Mouse (Mus musculus) embryonic facial prominence, embryonic 10.5 days (tissue): ENCODE results near the gene Fbln7. TPM values are rescaled to one million over a fixed set of nuclear protein-coding genes. Genes with fewer than 3 reads are reported as not detected.

Source experiments
- DNase-seq: peaks from one replicate; pipeline ENCODE4 v3.0.0-alpha.2; 2017; ENCODE audit warnings: low spot score
- H3K27ac ChIP-seq: fragments of 300-500 bp; sonication (generic); replicated peaks from 2 replicates; pipeline ENCODE4 v1.5.1; 2016; ENCODE audit warnings: mild to moderate bottlenecking
- H3K27me3 ChIP-seq: fragments of 300-500 bp; sonication (generic); replicated peaks from 2 replicates; pipeline ENCODE4 v1.6.1; 2016; ENCODE audit warnings: low read depth, mild to moderate bottlenecking; ENCODE audit not compliant: poor library complexity, severe bottlenecking
- H3K36me3 ChIP-seq: fragments of 300-500 bp; sonication (generic); replicated peaks from 2 replicates; pipeline ENCODE4 v1.6.1; 2016; ENCODE audit warnings: mild to moderate bottlenecking, moderate library complexity
- H3K4me1 ChIP-seq: fragments of 300-500 bp; sonication (generic); 2 replicates; pipeline ENCODE4 v1.6.1; 2016
- H3K4me3 ChIP-seq: fragments of 300-500 bp; sonication (generic); 2 replicates; pipeline ENCODE4 v1.5.1; 2016; ENCODE audit warnings: mild to moderate bottlenecking, moderate library complexity
- H3K9me3 ChIP-seq: fragments of 300-500 bp; sonication (generic); 2 replicates; pipeline ENCODE4 v1.6.1; 2016; ENCODE audit warnings: mild to moderate bottlenecking
- WGBS: fragments of 180-500 bp; shearing (Covaris S2); methylation state at CpG from one replicate; pipeline ENCODE4 v1.1.7; 2016; 5-methylcytosine and 5-hydroxymethylcytosine counted together
- polyA plus RNA-seq: library from polyadenylated mRNA; unstranded; fragments of >200 nt; fragmentation: Nextera tagmentation; extraction: Ambion mirVana; gene quantifications from 2 replicates; pipeline ENCODE4 v1.2.1, GENCODE M21; 2016

The Fbln7 gene
- polyA plus RNA-seq, 1 experiment from 2014 or later: 1.8 TPM

GRCm38 (mm10) chr2:128837531-128837930, 25.2 kb upstream of the Fbln7 start:
- Histone ChIP-seq H3K9me3 (no peaks in the 10 kb centered on the region), H3K27me3 (no peaks in the 10 kb centered on the region), H3K36me3 (peaks cover 80% of the 10 kb centered on the region), H3K27ac (no peak overlapping the region), H3K4me3 (no peak overlapping the region), H3K4me1 (no peaks in the 10 kb centered on the region)
- WGBS: 90% methylated on average over 8 of the region's 8 CpGs
- DNase-seq: no peak

DNA sequence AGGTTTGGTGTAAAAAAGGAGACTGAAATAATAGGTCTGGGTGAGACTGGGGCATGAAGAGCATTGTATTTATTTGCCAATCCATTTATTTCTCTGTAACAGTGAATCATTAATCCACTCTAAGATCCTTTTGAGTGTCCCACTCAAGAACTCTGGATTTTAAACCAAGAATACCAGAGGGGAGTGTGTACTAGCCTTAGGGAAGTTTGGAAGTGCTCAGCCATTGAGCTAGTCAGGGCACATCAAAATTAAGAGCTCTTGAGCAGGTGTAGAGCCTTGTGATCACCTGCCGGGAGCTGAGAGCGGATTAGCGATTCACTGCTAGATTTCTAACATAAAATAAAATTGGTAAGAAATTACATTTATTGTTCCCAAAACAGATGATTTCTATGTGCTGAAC, 24.2 kb upstream of the Fbln7 start:
- no peaks in the 10 kb centered on the region for H3K4me1 ChIP-seq
- H3K27me3 ChIP-seq: no peaks in the 10 kb centered on the region
- DNase-seq: no peak
- H3K27ac ChIP-seq: no peak overlapping the region
- no peaks in the 10 kb centered on the region for H3K9me3 ChIP-seq
- H3K36me3 ChIP-seq: peaks cover 80% of the 10 kb centered on the region
- H3K4me3 ChIP-seq: no peak overlapping the region
- WGBS: 97% methylated on average over 3 of the region's 3 CpGs

DNA sequence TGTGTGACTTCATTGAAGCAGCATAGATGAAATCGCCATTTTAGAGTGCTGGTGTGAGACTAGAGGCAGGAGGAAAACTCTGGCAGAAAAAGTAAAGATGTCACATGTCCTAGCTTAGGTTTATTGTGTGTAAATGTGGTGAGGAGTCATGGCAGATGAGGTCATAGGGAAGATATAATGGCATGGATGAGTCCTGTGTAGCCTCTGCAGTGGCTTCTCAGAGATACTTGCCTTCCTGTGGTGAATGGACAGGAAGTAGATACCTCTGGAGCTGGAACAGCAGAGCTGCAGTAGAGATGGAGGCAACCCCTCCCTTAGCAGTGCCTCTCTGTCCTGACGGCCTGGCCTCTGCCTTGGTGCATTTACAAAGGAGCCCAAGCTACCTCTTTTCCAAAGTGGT, 23.3 kb upstream of the Fbln7 start:
- Histone ChIP-seq H3K9me3 (no peaks in the 10 kb centered on the region), H3K4me3 (no peak overlapping the region), H3K27me3 (no peaks in the 10 kb centered on the region), H3K36me3 (peaks cover 78% of the 10 kb centered on the region), H3K27ac (no peak overlapping the region), H3K4me1 (no peaks in the 10 kb centered on the region)
- no peak for DNase-seq
- WGBS: 83% methylated on average over 2 of the region's 2 CpGs

- Histone ChIP-seq H3K27me3 (no peaks in the 10 kb centered on the region), H3K4me1 (no peaks in the 10 kb centered on the region), H3K27ac (no peak overlapping the region), H3K9me3 (no peaks in the 10 kb centered on the region), H3K36me3 (peaks cover 77% of the 10 kb centered on the region), H3K4me3 (no peak overlapping the region)
- WGBS: 93% methylated on average over 8 of the region's 8 CpGs
- DNase-seq: no peak
Observed at GRCm38 (mm10) chr2:128842437-128842836, 20.3 kb upstream of the Fbln7 start.

GRCm38 (mm10) chr2:128850036-128850435, 12.7 kb upstream of the Fbln7 start:
- Histone ChIP-seq H3K9me3 (no peaks in the 10 kb centered on the region), H3K36me3 (peaks cover 80% of the 10 kb centered on the region), H3K4me3 (no peak overlapping the region), H3K4me1 (no peaks in the 10 kb centered on the region), H3K27me3 (no peaks in the 10 kb centered on the region), H3K27ac (no peak overlapping the region)
- no peak for DNase-seq
- WGBS: 99% methylated on average over 2 of the region's 2 CpGs

DNA sequence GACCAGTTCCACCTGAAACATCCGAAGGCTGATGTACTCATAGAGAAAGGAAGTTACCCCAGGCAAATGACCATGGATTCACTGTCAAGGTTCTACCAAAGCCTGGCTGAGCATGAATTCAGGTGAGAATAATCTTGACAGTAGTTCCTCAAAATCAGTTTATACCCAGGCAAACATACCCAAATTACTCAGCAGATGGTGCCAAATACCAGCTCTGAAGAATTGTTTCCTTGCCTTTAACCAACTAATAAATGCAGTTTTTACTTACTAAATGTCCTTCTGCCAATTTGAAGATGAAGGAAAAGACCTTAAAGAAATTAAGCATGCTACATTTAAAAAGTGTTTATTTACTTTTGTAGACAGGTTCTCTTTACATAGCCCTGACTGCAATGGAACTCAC, 6.1 kb upstream of the Fbln7 start:
- Histone ChIP-seq H3K9me3 (no peaks in the 10 kb centered on the region), H3K4me3 (no peak overlapping the region), H3K27me3 (peaks cover 1% of the 10 kb centered on the region), H3K27ac (no peak overlapping the region), H3K4me1 (no peaks in the 10 kb centered on the region), H3K36me3 (peaks cover 22% of the 10 kb centered on the region)
- 92% methylated on average over 1 of the region's 1 CpGs for WGBS
- no peak for DNase-seq

- Histone ChIP-seq H3K4me3 (no peak overlapping the region), H3K9me3 (no peaks in the 10 kb centered on the region), H3K27me3 (peaks cover 23% of the 10 kb centered on the region), H3K27ac (no peak overlapping the region), H3K4me1 (peaks cover 6% of the 10 kb centered on the region), H3K36me3 (peaks cover 5% of the 10 kb centered on the region)
- WGBS: 88% methylated on average over 6 of the region's 6 CpGs
- DNase-seq: no peak
Observed at GRCm38 (mm10) chr2:128858962-128859361, 3.8 kb upstream of the Fbln7 start.

DNA sequence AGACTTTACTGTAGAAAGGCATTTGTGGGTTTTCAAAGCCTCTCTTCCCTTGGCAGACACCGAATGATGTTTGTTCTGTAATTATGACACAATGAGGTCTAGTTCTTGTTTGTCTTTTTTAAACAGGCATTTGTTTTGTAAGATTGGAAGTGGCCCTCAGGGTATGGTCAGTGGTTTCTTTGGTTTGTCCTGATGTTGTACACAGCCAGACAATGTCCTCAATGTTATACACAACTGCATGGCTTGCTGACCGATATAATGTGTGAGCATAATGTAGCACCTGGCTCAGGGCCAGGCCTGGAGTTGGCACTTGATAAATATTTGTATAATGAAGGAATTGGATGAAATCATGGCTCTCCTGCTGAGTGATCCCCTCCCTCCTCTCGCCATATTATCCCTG, 2.9 kb upstream of the Fbln7 start:
- DNase-seq: no peak
- Histone ChIP-seq H3K27ac (no peak overlapping the region), H3K27me3 (peaks cover 32% of the 10 kb centered on the region), H3K4me3 (no peak overlapping the region), H3K36me3 (peaks cover 2% of the 10 kb centered on the region; the same call in 1 of the 2 replicates), H3K9me3 (no peaks in the 10 kb centered on the region), H3K4me1 (peaks cover 12% of the 10 kb centered on the region)
- 87% methylated on average over 3 of the region's 3 CpGs for WGBS

GRCm38 (mm10) chr2:128863777-128864331, 1.1 kb downstream of the Fbln7 start:
- Histone ChIP-seq H3K4me1 (peaks cover 18% of the 10 kb centered on the region), H3K27me3 (peaks cover 48% of the 10 kb centered on the region), H3K36me3 (no peaks in the 10 kb centered on the region), H3K27ac (peak overlapping the region; percentile 78), H3K9me3 (no peaks in the 10 kb centered on the region), H3K4me3 (peak overlapping the region; percentile 69)
- WGBS: 1% methylated on average over 38 of the region's 38 CpGs
- peak; percentile 83 for DNase-seq

DNA sequence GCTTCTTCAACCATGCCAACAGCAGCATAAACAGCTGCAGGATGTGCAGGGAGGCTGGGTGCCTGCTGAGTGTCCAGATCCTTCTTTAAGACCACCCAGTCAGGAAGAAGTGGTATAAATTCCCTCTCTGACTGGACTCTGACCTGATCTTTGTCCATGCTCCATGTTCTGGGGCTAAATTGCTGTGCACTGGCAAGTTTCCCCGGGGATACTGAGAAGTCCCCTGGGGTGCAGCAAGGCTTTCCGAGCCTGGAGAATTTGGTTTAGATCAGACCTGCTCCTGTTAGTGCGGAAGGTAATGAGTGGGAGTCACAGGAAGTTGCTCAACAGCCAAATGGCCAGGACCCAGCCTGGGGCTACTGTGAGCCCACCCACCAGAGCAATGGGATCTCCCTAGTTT, 2.3 kb downstream of the Fbln7 start:
- Histone ChIP-seq H3K9me3 (no peaks in the 10 kb centered on the region), H3K27me3 (peaks cover 48% of the 10 kb centered on the region), H3K4me1 (peaks cover 18% of the 10 kb centered on the region), H3K36me3 (no peaks in the 10 kb centered on the region), H3K4me3 (no peak overlapping the region), H3K27ac (no peak overlapping the region)
- DNase-seq: no peak
- WGBS: 52% methylated on average over 3 of the region's 3 CpGs

GRCm38 (mm10) chr2:128871656-128872055, 8.9 kb downstream of the Fbln7 start:
- no peaks in the 10 kb centered on the region for H3K9me3 ChIP-seq
- no peak overlapping the region for H3K4me3 ChIP-seq
- no peak for DNase-seq
- 0 out of 2 replicates have a peak, but pooled peaks cover under 1% of the 10 kb centered on the region for H3K27me3 ChIP-seq
- 0 out of 2 replicates have a peak, but pooled peaks cover 6% of the 10 kb centered on the region for H3K4me1 ChIP-seq
- WGBS: 76% methylated on average over 8 of the region's 8 CpGs
- no peak overlapping the region for H3K27ac ChIP-seq
- H3K36me3 ChIP-seq: no peaks in the 10 kb centered on the region

DNA sequence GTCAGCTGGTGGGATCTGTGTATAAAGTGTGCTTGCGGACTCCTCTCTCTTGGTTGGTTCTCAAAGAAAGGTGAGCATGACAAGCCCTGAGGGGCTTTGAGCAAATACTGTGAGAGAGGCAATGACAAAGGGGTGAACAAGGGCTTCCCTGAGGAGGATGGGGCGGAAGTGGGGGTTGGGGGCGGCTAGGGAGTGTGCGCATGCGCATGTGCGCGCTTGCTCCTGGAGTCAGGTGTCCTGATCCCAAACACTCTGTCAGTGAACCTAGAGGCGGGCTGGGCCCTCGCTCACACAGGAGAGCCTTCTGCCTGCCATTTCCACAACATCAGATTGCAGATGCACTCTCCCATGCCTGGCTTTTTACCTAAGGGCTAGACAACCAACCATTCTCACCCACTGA, 9.5 kb downstream of the Fbln7 start:
- H3K27ac ChIP-seq: no peak overlapping the region
- no peaks in the 10 kb centered on the region for H3K36me3 ChIP-seq
- H3K4me3 ChIP-seq: no peak overlapping the region
- H3K9me3 ChIP-seq: no peaks in the 10 kb centered on the region
- H3K27me3 ChIP-seq: no peaks in the 10 kb centered on the region
- WGBS: 88% methylated on average over 9 of the region's 9 CpGs
- DNase-seq: no peak
- 0 out of 2 replicates have a peak, but pooled peaks cover 6% of the 10 kb centered on the region for H3K4me1 ChIP-seq

DNA sequence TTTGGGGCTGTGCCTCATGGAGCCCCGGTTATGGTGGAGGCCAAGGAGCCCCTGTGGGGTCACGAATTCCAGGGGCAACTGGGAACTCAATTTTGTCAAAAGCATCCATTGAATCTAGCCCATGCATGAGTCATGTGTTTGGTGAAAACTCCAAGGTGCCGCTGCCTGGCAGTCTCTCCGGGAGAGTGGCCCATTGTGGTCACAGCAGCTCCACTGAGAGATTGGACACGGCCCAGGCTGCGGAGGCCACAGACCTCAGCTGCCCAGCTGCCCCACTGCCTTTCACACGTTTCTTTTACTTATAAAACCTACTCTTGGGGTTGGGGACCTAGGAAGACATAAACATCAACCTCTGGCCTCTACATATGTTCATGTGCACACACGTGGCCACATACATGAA, 12.7 kb downstream of the Fbln7 start:
- H3K9me3 ChIP-seq: no peaks in the 10 kb centered on the region
- no peaks in the 10 kb centered on the region for H3K36me3 ChIP-seq
- WGBS: 82% methylated on average over 8 of the region's 8 CpGs
- H3K27ac ChIP-seq: no peak overlapping the region
- H3K4me1 ChIP-seq: 0 out of 2 replicates have a peak, but pooled peaks cover 6% of the 10 kb centered on the region
- no peaks in the 10 kb centered on the region for H3K27me3 ChIP-seq
- no peak for DNase-seq
- H3K4me3 ChIP-seq: no peak overlapping the region
